Mouse (Mus musculus) heart, embryonic 16.5 days (tissue): ENCODE measurements around the gene Kctd4. TPM values are rescaled to one million over a fixed set of nuclear protein-coding genes. Genes with fewer than 3 reads are reported as not detected.

ENCODE experiments used
- ATAC-seq: fragments of 200-750 bp; cut with Nextera tagmentation; replicated peaks from 2 replicates; pipeline ENCODE4 v1.8.0; 2017; ENCODE audit warnings: moderate number of reproducible peaks; ENCODE audit not compliant: insufficient read depth, low FRiP score; ENCODE audit errors: extremely low read depth
- H3K27ac ChIP-seq: fragments of 300-500 bp; sonication (generic); 2 replicates; pipeline ENCODE4 v1.5.1; 2014; ENCODE audit warnings: mild to moderate bottlenecking, low read length, control low read depth, moderate library complexity
- H3K27me3 ChIP-seq: fragments of 300-500 bp; sonication (generic); 2 replicates; pipeline ENCODE4 v1.6.1; 2014; ENCODE audit warnings: low read length, mixed read lengths; ENCODE audit not compliant: control insufficient read depth, insufficient read depth
- H3K36me3 ChIP-seq: fragments of 300-500 bp; sonication (generic); 2 replicates; pipeline ENCODE4 v1.6.1; 2014; ENCODE audit not compliant: control insufficient read depth, insufficient read depth
- H3K4me1 ChIP-seq: fragments of 300-500 bp; sonication (generic); 2 replicates; pipeline ENCODE4 v1.6.1; 2014; ENCODE audit warnings: low read length, mixed read lengths; ENCODE audit not compliant: control insufficient read depth, insufficient read depth
- H3K4me2 ChIP-seq: fragments of 300-500 bp; sonication (generic); 2 replicates; pipeline ENCODE4 v1.6.1; 2014; ENCODE audit warnings: low read depth, mild to moderate bottlenecking, control low read depth, low read length
- H3K4me3 ChIP-seq: fragments of 300-500 bp; sonication (generic); 2 replicates; pipeline ENCODE4 v1.5.1; 2014; ENCODE audit warnings: mild to moderate bottlenecking, control low read depth, low read length
- H3K9ac ChIP-seq: fragments of 300-500 bp; sonication (generic); 2 replicates; pipeline ENCODE4 v1.6.1; 2014; ENCODE audit warnings: low read length, control low read depth
- H3K9me3 ChIP-seq: fragments of 300-500 bp; sonication (generic); replicated peaks from 2 replicates; pipeline ENCODE4 v1.6.1; 2016; ENCODE audit warnings: low read length; ENCODE audit not compliant: control insufficient read depth
- WGBS: fragments of 180-500 bp; shearing (Covaris S2); extraction: QIAGEN DNeasy Blood & Tissue Kit; methylation state at CpG from one replicate; pipeline ENCODE4 v1.1.7; 2014; 5-methylcytosine and 5-hydroxymethylcytosine counted together
- polyA plus RNA-seq: library from polyadenylated mRNA; unstranded; fragments of >200 nt; fragmentation: Nextera tagmentation; extraction: Ambion mirVana; gene quantifications from 2 replicates; pipeline ENCODE4 v1.2.1, GENCODE M21; 2015

The Kctd4 gene
- polyA plus RNA-seq, 1 experiment from 2014 or later, result 0.56 TPM

GRCm38 (mm10) chr14:75981231-75981630, 26.4 kb downstream of the Kctd4 start:
- H3K9ac ChIP-seq, result no peak overlapping the region
- no peak overlapping the region for H3K4me2 ChIP-seq
- H3K27ac ChIP-seq, result no peak overlapping the region
- no peaks in the 10 kb centered on the region for H3K9me3 ChIP-seq
- no peaks in the 10 kb centered on the region for H3K27me3 ChIP-seq
- H3K36me3 ChIP-seq, result no peaks in the 10 kb centered on the region
- 99% methylated on average over 3 of the region's 3 CpGs for WGBS
- no peak overlapping the region for H3K4me3 ChIP-seq
- ATAC-seq, result no peak
- H3K4me1 ChIP-seq, result no peaks in the 10 kb centered on the region

- Histone ChIP-seq H3K9ac (no peak overlapping the region), H3K27ac (no peak overlapping the region), H3K4me3 (no peak overlapping the region), H3K9me3 (no peaks in the 10 kb centered on the region), H3K27me3 (no peaks in the 10 kb centered on the region), H3K4me2 (no peak overlapping the region), H3K36me3 (no peaks in the 10 kb centered on the region), H3K4me1 (no peaks in the 10 kb centered on the region)
- 84% methylated on average over 2 of the region's 2 CpGs for WGBS
- no peak for ATAC-seq
Observed at GRCm38 (mm10) chr14:75983891-75984290, 29.1 kb downstream of the Kctd4 start.

DNA sequence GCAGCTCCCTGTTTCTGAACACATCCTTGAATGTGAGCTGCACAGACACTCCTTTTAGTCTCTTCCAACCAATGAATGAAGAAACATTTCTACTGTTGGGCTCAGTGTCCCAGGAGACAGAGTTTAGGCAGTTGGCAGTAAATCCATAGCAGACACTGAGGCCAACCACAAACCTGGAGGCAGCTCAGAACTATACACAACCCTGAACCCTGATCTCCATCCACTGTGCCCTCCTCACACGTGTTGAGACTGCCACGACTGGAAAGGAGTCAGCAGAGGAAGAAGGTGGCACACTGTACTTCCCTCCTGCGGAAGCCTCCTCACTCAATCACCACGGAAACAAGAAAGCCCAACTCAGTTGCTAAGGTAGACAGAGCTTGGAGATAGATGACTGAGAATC, 30.3 kb downstream of the Kctd4 start:
- WGBS, result 53% methylated on average over 4 of the region's 4 CpGs
- Histone ChIP-seq H3K4me1 (no peaks in the 10 kb centered on the region), H3K36me3 (no peaks in the 10 kb centered on the region), H3K4me3 (no peak overlapping the region), H3K27me3 (no peaks in the 10 kb centered on the region), H3K4me2 (no peak overlapping the region), H3K9me3 (no peaks in the 10 kb centered on the region), H3K27ac (no peak overlapping the region), H3K9ac (no peak overlapping the region)
- ATAC-seq, result no peak

- Histone ChIP-seq H3K36me3 (no peaks in the 10 kb centered on the region), H3K4me1 (no peaks in the 10 kb centered on the region), H3K27me3 (no peaks in the 10 kb centered on the region), H3K27ac (no peak overlapping the region), H3K4me3 (no peak overlapping the region), H3K4me2 (no peak overlapping the region), H3K9me3 (no peaks in the 10 kb centered on the region), H3K9ac (no peak overlapping the region)
- WGBS, result 82% methylated on average over 7 of the region's 7 CpGs
- no peak for ATAC-seq
Observed at GRCm38 (mm10) chr14:75986878-75987483, 32.2 kb downstream of the Kctd4 start.

DNA sequence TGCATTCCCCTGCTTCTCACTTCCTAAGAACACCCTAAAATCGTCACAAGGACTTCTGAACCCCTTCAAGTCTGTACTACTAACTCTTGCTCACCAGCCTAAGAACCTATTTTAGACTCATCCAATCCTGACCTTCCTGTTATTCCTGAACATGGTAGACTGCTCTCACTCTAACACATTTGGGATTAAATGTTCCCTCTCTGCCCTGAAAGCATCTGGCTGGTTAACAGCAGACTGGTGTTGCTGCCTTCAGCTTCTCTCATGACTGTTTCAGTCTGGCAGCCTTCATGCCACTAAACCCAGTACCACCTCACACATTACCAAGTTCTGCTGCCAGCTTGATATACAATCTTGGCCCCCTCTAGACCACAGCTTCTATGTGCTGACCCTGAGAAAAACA, 34.4 kb downstream of the Kctd4 start:
- Histone ChIP-seq H3K4me1 (no peaks in the 10 kb centered on the region), H3K9ac (no peak overlapping the region), H3K27ac (no peak overlapping the region), H3K4me2 (no peak overlapping the region), H3K9me3 (no peaks in the 10 kb centered on the region), H3K4me3 (no peak overlapping the region), H3K27me3 (no peaks in the 10 kb centered on the region), H3K36me3 (no peaks in the 10 kb centered on the region)
- WGBS, result 72% methylated on average over 1 of the region's 1 CpGs
- no peak for ATAC-seq

GRCm38 (mm10) chr14:75990936-75991335, 36.1 kb downstream of the Kctd4 start:
- no peak for ATAC-seq
- WGBS, result 90% methylated on average over 6 of the region's 6 CpGs
- H3K27me3 ChIP-seq, result no peaks in the 10 kb centered on the region

GRCm38 (mm10) chr14:75992371-75992770, 37.6 kb downstream of the Kctd4 start:
- Histone ChIP-seq H3K27ac (no peak overlapping the region), H3K4me3 (no peak overlapping the region), H3K27me3 (no peaks in the 10 kb centered on the region), H3K4me2 (no peak overlapping the region), H3K4me1 (no peaks in the 10 kb centered on the region), H3K9me3 (no peaks in the 10 kb centered on the region), H3K36me3 (0 out of 2 replicates have a peak, but pooled peaks cover 3% of the 10 kb centered on the region), H3K9ac (no peak overlapping the region)
- no peak for ATAC-seq
- WGBS, result 90% methylated on average over 4 of the region's 4 CpGs

More at GRCm38 (mm10) chr14:75990936-75991335, 36.1 kb downstream of the Kctd4 start:
- 0 out of 2 replicates have a peak, but pooled peaks cover 3% of the 10 kb centered on the region for H3K36me3 ChIP-seq
- no peak overlapping the region for H3K4me2 ChIP-seq
- H3K9ac ChIP-seq, result no peak overlapping the region
- H3K4me1 ChIP-seq, result no peaks in the 10 kb centered on the region
- no peaks in the 10 kb centered on the region for H3K9me3 ChIP-seq
- no peak overlapping the region for H3K4me3 ChIP-seq
- no peak overlapping the region for H3K27ac ChIP-seq

DNA sequence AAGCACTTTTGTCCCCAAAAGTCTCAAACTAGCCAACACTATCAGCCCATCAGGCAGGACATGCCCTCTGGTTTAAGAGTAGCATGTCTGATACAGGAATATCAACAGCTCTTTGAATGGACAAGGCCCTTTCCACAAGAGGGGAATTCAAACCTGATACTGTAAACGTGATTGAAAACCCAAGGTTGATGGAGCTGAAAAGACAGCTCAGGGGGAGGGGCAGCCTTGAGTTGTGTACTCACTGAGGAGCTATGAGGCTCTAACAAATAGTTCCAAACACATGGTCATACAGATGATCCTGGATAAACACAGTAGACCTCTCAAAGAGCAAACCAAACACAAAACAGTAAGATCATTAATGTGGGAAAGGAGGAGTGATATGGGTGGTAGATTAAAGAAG, 43.3 kb downstream of the Kctd4 start:
- Histone ChIP-seq H3K27me3 (no peaks in the 10 kb centered on the region), H3K27ac (no peak overlapping the region), H3K4me3 (no peak overlapping the region), H3K4me2 (no peak overlapping the region), H3K36me3 (0 out of 2 replicates have a peak, but pooled peaks cover 3% of the 10 kb centered on the region), H3K4me1 (no peaks in the 10 kb centered on the region), H3K9me3 (no peaks in the 10 kb centered on the region), H3K9ac (no peak overlapping the region)
- 42% methylated on average over 1 of the region's 1 CpGs for WGBS
- no peak for ATAC-seq

DNA sequence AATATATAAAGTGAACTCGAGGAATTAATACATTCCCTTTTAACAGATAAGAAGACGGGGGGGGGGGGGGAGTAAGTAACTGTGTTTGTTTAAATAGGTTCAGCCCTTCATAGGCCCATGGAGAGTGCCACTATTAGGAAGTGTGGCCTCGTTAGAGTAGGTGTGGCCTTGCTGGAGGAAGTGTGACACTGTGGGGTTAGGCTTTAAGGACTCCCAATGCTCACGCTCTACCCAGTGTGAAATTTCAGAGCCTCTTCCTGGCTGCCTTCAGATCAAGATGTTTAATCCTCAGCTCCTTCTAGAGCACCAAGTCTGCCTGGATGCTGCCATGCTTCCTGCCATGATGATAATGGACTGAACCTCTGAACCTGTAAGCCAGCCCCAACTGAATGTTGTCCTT, 47.0 kb downstream of the Kctd4 start:
- H3K27ac ChIP-seq, result no peak overlapping the region
- H3K4me3 ChIP-seq, result no peak overlapping the region
- H3K4me1 ChIP-seq, result no peaks in the 10 kb centered on the region

More for the DNA sequence above, 47.0 kb downstream of the Kctd4 start:
- no peaks in the 10 kb centered on the region for H3K27me3 ChIP-seq
- 72% methylated on average over 4 of the region's 4 CpGs for WGBS
- H3K4me2 ChIP-seq, result no peak overlapping the region
- H3K36me3 ChIP-seq, result peaks cover 2% of the 10 kb centered on the region; the same call in 1 of the 2 replicates
- no peaks in the 10 kb centered on the region for H3K9me3 ChIP-seq
- ATAC-seq, result no peak
- no peak overlapping the region for H3K9ac ChIP-seq
